Mouse (Mus musculus) c-Kit-positive CD71-positive TER-119-negative erythroid progenitor cells, embryonic 14.5 days (primary cell): Measurements from ENCODE around the gene Draxin.
"Not testable (repeated sequence)": the region's sequence is repeated elsewhere in the genome, so short reads cannot be mapped to it uniquely, and the experiment has no call there.

Experiments used
- DNase-seq: peaks from one replicate; pipeline ENCODE4 v3.0.0-alpha.2; 2013; ENCODE audit warnings: low read depth

Draxin gene

DNA sequence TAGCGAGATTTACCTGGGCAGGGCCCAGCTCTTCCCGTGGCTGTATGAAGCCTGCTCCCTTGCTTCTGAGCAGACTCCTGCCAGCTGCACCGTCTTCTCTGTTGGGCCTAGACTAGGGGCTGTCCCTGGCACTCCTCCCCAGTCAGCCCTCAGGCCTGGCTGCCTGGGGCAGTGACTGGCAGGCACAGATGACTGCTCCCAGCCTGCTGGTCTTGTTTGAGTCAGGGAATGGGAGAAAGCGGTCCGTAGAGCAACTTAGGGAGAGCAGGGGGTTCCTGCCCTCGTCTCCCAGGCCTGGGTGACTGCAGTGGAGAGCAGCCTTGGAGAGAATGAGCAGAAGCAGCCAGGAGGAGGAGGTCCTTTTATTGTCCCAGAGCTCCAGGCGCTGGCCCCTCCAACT is 74.3 kb downstream of the Draxin start:
- DNase-seq: no peak

GRCm38 (mm10) chr4:148054961-148055695 is 75.4 kb downstream of the Draxin start:
- DNase-seq: no peak

GRCm38 (mm10) chr4:148053417-148053920 is 77.0 kb downstream of the Draxin start:
- no peak for DNase-seq

DNA sequence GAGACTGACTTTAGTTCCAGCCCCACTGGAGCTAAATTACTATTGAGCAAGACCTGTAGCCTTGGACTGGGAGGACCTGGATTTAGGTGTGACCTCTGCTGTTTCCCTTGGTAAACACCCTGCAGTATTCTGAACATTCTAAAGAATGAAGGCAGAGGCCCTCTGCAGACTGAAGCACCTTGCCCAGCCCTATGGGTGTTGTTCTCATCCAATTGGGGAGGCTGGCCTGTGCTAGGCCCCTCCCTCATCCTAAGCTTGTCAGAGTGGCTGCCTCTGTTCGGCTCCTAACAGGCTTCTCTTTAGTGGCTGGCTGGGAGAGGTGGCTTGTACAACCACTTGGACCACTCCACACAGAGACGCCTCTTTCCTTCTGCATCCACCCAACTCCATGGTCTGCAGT is 77.5 kb downstream of the Draxin start:
- no peak for DNase-seq

- no peak for DNase-seq
Measured at GRCm38 (mm10) chr4:148051886-148052285, 78.6 kb downstream of the Draxin start.

DNA sequence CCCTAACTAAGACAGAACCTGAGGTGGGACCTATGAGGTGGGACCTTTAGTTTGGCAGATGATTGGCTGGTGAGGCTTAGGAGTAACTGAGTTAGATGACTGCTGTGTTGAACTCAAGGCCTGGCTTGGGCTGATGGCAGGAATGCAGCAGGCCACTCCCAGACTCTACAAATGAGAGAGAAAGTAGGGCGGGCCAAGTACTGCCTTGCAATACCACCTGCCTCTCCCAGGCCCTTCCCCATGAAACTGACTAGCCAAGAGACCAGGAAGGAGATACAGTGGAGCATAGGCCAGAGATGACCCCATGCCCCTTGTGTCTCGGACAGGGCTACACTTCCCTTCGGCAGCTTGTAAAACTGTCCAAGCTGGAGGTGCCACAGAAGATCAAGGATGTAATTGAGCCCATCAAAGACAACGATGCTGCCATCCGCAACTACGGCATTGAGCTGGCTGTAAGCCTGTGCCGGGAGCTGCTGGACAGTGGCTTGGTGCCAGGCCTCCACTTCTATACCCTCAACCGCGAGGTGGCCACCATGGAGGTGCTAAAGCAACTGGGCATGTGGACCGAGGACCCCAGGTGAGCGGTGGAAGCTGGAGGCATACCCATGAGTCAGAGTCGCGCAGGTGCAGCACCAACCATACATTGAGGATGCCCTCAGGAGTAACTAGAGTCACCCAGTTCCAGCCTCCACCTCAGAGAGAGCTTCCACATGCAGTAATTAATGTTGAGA is 79.3 kb downstream of the Draxin start:
- DNase-seq: no peak

DNA sequence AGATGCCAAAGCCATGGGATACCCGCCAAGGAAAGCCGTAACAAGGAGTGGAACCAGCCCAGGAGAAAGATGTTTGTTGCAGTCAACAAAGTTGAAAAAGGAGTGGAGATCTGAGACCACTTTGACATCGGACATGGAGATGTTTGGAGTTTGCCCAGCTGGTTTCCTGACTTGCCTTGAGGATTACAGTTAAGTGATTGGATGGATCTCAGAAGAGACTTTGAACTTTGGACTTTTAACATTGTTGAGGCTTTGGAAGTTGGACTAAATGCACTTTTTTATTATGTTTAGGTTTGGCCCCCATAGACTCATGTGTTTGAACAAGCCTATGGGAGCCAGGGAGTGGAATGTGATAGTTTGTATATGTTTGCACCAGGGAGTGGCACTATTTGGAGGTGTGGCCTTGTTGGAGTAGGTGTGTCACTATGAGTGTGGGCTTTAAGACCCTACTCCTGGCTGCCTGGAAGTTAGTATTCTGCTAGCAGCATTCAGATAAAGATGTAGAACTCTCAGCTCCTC is 80.0 kb downstream of the Draxin start:
- DNase-seq: not testable (repeated sequence)
